Mouse (Mus musculus) thymus, postnatal 36 days (tissue): Measurements from ENCODE around the gene Gxylt2.

ENCODE experiments used
- DNase-seq, 2 experiments: peaks; one replicate each; pipeline ENCODE4 v3.0.0; 2022; ENCODE audit warnings: mixed read lengths in 2 of 2

Gene Gxylt2

DNA sequence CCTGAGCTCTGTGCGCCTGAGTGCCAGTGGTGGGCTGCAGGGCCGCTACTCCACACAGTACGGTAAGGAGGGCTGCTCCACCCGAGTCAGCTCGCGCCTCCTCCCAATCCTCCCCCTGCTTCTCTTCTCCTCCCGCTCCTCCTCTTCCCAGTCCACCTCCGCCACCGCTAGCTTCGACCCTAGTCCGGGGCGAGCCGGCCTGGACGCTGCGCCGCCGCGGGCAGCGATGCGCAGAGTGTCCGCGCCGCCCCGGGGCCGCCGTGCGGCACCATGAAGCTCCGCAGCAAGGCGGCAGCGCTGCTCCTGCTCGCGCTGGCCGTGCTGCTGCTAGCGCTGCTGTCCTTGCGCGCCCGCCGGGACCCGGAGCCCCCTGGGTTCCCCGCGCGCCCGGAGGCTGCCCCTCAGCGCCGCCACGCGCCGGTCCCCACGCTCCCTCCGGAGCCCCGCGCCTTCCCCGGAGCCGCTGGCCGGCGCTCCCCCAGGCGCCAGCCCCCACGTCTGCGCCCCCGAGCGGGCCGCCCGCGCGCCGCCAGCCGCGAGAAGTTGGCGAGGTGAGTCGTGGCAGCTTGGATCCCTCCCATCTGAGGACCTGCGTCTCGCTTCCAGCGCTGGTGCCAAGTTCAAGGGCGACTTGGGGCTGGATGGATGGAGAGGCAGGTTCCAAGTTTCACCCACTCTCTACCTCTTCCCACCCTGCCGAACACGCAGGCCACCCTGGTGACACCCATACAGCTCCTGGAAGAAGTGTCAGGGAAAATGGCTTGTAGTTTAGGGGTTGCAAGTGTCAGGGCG, at the start of gene Gxylt2:
TSS of gene Gxylt2 (plus strand) at position 161 of the 792 bp plus-strand sequence.
- DNase-seq = no peak

DNA sequence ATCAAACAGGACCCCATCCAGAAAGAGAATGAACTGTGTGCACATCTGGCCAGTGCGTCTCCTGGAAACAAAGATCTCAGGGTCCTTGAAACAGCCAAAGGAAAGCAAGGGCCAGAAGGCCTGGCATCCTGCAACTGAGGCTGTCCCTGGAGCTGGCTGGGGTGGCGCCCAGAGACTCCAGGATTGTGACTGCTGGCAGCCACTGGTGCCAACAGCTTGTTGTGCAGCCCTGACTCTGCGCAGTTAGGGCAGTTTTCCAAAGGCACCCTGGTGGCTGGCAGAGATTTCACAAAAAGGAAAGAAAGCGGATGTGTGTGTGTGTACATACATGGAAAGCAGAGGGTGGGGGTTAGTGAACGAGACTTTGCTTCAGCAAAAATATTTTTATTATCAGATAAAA, 44.1 kb upstream of the Gxylt2 start:
- DNase-seq = no peak

DNA sequence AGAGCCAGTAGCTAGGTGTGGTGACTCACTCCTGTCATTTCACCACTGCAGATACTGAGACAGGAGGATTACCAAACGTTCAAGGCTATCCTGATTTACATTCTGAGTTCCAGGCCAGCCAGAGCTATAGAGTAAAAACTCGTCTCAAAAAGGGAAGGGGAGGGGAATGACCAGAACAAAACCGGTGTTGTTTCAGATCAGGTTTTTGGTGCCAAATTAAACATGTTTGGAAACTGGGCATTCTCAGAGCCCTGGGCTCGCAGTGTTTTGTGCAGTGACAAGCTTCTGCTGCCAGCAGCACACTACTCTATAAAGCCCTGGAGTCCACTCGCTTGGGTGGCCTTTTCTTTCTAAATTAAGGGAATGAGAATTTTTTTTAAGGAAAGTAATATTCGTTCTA, 42.3 kb upstream of the Gxylt2 start:
- DNase-seq = no peak

GRCm38 (mm10) chr6:100667644-100668043, 36.9 kb upstream of the Gxylt2 start:
- DNase-seq = no peak

DNA sequence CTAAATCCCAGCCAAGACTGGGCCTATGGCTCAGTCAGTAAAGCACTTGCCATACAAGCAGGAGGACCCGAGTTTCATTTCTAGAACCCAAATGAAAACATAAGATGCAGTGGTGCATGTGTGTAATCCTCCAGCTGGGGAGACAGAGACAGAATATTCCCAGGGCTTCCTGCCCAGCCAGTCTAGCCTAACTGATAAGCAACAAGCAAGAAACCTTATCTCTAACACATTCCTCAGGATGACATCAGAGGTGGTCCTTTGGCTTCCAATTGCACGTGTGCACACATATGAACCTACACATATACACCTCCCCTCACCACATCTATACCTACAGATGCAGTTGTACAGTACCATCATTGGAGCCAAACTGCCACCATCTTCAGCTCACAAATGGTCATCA, 35.7 kb upstream of the Gxylt2 start:
- DNase-seq = no peak

GRCm38 (mm10) chr6:100670370-100670841, 34.1 kb upstream of the Gxylt2 start:
- DNase-seq = peak in 1 of 2 experiments; percentile 23

DNA sequence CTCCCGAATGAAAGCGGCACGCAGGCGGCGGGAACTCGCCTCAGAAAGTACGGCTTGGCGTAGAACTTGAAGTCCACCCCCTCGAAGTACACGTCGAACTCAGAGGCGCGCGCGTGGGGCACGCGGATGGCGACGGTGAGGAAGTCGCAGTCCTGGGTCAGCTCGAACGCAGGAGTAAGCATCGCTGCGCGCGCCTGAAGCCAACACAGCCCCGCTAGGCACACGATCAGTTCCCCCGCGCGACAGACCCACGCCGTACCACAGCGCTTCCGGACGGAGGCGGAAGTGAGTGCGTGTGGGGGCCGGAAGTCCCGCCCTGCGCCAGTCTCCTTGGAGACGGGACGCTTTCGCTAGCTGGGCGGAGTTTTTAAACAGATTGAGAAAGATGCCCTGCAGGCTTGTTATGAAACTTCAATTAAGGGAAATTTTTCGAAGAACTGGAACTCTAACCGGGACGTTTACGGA, 33.6 kb upstream of the Gxylt2 start, which contains the start of gene Shq1:
TSS of gene Shq1 (minus strand) at position 278 of the 465 bp plus-strand sequence.
- peak; percentile 85 to 86 for DNase-seq

GRCm38 (mm10) chr6:100671401-100671800, 33.1 kb upstream of the Gxylt2 start:
- DNase-seq = no peak

- no peak for DNase-seq
Observed at GRCm38 (mm10) chr6:100674974-100675373, 29.6 kb upstream of the Gxylt2 start.

DNA sequence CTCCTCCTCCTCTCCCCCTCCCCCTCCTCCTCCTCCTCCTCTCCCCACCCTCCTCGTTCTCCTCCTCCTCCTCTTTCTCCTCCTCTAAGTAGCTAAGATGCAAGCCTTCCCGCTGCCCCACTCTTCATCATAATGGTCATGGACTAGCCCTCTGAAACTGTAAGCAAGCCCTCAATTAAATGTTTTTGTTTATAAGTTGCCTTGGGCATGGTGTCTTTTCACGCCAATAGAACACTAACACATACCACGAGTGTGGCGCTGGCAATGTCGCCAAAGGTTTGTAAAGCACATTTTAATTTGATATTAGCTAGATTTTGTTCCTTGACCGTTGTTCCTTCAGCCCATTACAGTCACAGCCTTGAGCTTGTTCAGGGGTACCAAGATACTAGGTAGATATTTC, 28.1 kb upstream of the Gxylt2 start:
- no peak for DNase-seq

DNA sequence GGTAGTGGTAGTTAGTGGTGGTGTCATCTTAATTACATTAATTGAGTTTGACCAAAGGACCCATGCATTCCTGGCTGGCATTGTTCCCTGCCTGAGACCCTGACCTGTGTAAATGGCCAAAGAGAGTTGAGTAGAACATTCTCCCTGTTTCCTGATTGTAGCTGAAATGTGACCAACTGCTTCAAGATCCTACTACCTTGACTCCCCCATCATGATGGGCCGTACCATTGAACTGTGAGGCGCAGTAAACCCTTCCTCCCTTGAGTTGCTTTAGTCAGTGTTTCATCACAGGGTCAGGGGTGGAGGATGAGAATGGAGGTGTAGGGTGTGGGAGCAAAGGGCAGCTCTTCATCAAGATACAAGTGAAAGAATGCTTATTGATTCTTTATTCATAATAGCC, 25.9 kb upstream of the Gxylt2 start:
- DNase-seq = no peak

GRCm38 (mm10) chr6:100686341-100686740, 18.2 kb upstream of the Gxylt2 start:
- DNase-seq = no peak

DNA sequence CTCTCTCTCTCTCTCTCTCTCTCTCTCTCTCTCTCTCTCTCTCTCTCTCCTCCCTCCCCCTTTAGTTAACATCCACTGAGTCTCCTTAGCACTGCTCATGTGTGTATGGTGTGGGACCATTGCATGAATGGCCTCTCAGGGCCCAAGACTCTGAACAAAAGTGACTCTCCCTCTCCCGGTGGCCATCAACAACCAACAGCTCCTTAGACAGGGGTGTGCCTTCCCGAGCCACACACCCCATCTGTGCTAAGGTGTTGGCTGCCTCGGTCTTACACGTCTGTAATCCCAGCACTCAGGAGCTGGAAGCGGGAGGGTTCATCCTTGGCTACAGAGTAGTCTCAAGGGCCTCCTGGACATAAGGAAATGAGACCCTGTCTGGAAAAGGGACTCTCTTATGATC, 4.5 kb upstream of the Gxylt2 start:
- no peak for DNase-seq

GRCm38 (mm10) chr6:100700774-100701173, 3.8 kb upstream of the Gxylt2 start:
- no peak for DNase-seq

- DNase-seq = no peak
Observed at GRCm38 (mm10) chr6:100704197-100704573, 349 bp upstream of the Gxylt2 start.

GRCm38 (mm10) chr6:100705366-100705811, 855 bp downstream of the Gxylt2 start:
- DNase-seq = no peak

DNA sequence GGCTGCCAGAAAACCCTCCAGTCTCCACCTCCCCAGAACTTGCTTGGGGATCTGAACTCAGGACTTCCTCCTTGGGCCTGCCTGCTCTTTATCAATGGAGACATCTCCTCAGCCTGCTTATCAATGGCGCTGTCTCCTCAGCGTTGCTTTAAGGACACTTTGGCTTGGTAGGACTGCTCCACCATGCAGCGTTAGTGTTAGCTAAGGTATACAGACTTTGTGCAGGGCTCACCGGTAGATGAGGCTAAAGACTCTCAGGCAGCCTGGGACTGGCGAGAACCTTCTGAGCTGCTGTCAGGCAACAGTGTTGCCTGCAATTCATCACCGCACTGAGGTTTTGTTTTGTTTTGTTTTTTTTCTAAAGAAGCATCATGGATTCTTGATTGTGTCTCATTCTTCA, 2.3 kb downstream of the Gxylt2 start:
- no peak for DNase-seq

- no peak for DNase-seq
Observed at GRCm38 (mm10) chr6:100707557-100707956, 3.0 kb downstream of the Gxylt2 start.

DNA sequence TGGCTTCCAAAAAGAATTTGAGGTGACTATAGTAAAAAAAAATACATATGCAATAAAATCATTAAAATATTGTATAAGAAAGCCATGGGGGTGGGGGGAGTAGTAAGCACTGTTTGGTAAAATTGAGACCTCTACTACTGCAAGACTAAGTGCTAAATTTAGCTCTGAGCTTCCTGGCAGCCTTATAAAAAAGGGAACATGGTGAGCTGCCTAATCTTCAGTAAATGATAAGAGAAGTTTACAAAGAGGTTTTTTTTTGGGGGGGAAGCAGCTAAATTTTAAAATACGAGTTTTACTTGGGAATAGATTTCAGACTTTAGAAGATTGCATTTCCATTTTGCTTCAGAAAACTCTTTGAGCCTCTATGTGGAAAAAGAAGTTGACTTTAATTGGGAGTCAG, 3.7 kb downstream of the Gxylt2 start:
- no peak for DNase-seq

DNA sequence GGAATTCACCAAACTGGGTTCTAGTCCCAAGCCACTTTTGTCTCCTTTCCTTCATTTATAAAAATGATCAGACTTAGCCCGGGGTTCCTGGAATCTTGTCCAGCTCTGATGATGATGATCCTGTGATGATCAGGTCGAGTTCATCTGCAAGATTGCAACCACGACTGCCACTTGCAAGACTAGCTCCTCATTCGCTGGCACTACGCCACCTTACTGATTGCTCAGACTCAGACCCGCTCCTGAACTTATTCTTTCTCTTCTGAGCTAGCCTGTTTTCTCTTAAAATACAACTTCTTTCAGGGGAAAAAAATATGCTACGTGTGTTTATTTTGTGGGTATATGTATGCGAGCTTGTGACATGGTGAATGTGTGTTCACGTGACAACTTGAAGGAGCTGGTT, 4.5 kb downstream of the Gxylt2 start:
- no peak for DNase-seq

DNA sequence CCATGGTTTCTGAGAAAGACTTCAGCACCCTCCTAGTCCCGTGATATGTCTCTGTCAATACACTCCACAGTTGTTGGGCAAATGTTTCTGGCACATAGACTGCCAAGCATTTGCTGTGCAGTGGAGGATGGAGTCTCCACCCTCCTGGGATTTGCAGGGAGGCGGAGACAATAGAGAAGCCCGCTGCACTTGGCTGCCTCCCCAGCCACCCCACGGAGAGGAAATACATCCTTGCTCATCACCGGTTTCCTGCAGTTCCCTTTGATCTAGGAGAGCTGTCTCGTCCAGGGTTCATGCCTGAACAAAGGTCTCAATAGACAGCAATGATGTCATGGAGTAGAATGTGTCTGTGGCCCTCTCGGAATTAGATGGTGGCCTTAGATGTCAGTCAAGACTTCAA, 4.9 kb downstream of the Gxylt2 start:
- DNase-seq = peak in 1 of 2 experiments; percentile 8

DNA sequence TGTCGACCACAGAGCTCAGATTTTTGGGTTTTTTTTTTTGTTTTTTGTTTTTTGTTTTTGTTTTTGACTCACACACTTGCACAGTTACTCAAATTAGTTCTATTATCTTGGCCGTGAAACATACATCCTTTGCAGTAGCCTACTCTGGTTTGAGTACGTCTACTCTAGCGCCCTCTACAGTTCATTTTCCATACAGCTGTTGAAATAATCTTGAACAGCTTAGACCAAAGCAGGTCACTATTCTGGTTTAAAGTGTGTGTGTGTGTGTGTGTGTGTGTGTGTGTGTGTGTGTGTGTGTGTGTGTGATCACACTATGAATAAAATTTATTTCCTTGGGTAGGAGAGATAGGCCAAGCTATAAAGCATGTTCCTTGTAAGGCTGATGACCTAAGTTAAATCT, 5.6 kb downstream of the Gxylt2 start:
- no peak for DNase-seq

GRCm38 (mm10) chr6:100710866-100711265, 6.3 kb downstream of the Gxylt2 start:
- DNase-seq = no peak

GRCm38 (mm10) chr6:100715296-100715828, 10.8 kb downstream of the Gxylt2 start:
- DNase-seq = no peak
